Mouse (Mus musculus): Measurements from ENCODE around the gene Calcrl.
"Not testable (repeated sequence)": the region's sequence is repeated elsewhere in the genome, so short reads cannot be mapped to it uniquely, and the experiment has no call there.

The Calcrl gene

DNA sequence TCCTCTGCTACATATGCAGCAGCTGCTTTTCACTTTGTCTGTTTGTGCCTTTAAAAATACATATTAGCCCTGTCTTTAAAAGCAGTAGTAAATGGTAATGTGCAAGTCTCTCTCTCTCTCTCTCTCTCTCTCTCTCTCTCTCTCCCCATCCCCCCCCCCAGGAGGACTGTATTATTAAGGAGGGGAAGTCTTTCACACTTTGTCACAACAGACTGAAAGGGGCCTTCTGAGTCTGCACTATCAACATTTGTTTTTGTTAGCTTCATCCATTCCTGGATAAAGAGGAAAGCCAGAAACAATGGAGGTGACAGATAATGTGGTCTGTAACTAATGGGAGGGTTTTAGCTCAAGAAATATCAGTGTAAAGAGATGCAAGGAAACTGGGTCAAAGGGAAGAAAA lies 36.1 kb downstream of the Calcrl start:
- DNase-seq (ENCODE audit: low read depth, low spot score): no peak

DNA sequence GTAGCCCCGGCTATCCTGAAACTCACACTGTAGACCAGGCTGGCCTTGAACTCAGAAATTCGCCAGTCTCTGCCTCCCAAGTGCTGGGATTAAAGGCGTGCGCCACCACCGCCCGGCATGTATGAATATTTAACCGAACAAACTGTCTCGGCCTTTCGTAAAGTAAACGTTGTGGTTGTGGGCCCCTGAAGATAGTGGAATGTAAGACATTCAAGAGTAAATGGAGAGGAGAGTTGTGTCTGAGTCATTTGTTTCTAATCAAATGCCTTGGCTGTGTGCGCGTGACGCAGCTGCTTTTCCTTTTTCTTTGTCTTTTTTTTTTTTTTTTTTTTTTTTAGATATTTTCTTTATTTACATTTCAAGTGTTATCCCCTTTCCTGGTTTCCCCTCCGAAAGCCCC lies 36.7 kb downstream of the Calcrl start:
- DNase-seq (ENCODE audit: low read depth, low spot score): not testable (repeated sequence)

DNA sequence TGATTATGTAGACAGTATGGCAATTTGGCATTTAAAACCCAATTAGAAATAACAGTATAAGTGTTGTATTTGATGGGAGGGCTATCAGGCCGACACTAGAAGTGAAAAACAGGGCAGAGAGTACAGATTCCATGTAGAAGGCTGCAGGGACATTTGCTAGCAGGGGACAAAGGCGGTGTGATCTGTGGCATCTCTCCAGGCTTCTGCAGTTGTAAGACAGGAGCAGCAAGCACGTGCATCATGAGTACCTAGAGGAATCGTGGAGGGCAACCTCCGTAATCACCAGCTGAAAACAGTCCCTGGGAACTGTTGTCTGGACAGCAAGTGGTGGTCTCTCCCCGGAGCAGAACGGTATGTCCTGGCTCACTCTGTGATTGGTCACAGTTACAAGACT lies 37.2 kb downstream of the Calcrl start:
- DNase-seq (ENCODE audit: low read depth, low spot score): no peak

DNA sequence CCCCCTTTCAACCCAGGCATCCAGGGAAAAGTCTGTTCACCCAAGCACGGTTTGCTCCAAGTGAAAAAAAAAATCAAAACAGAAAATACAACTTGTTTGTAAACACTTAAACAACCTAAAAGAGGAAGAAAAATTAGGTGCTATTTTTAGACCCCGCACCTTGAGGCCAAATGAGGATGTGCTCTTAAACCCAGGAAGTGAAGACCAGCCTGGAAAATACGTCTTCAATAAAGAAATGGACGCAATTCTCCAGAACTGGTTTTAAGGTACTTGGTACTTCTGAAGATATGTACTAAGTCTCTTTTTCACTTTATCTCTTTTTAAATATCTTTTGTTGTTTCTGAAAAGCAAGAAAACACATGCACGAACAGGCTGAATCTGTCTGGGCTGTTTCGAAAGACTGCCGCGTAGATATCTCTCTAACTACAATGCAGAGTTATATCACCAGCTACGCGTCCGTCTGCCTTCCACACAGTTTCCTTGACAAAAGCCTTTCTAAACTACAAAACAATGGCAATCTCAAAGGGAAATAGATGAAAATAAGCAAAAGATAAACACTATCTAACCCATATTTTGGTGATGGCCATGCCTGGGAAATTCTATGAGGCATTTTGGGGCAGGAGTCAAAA lies 37.7 kb downstream of the Calcrl start:
- DNase-seq (ENCODE audit: low read depth, low spot score): no peak

DNA sequence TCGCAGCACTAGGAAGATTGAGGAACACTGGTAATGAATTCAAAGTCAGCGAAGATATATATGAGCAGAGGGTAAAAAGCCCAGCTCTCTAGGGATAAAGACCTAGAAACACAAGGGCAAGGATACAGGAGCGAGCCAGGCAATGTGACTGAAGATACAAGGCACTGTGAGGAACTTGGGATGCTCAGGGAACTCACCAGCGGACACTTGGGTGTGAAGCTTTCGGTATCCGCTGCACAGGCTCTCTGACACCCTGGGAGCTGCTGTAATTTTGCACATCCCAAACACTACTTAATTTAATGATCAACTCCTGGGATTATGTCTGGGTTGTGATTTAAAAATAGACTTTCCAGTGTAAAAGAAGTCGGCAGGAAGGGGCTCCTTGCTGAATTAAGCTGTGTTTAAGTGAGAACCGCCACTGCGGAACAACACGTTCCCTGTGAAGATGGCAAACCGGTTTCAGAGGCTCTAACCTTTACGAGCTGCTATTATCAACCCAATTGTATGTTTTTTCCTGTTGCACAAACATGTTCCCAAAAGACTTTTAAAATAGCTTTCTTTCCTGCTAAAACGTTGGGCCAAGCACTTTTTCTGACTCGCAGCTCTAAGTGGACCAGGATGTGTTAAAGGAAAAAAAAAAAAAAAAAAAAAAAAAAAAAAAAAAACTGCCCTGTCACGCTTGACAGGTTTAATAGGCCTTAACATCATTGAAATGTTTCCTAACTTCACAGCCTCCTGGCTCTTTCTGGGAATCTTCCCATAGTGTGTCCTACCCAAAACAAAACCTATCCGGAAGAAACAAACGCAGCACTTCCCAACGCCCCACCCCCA lies 38.4 kb downstream of the Calcrl start:
- no peak for DNase-seq (ENCODE audit: low read depth, low spot score)

DNA sequence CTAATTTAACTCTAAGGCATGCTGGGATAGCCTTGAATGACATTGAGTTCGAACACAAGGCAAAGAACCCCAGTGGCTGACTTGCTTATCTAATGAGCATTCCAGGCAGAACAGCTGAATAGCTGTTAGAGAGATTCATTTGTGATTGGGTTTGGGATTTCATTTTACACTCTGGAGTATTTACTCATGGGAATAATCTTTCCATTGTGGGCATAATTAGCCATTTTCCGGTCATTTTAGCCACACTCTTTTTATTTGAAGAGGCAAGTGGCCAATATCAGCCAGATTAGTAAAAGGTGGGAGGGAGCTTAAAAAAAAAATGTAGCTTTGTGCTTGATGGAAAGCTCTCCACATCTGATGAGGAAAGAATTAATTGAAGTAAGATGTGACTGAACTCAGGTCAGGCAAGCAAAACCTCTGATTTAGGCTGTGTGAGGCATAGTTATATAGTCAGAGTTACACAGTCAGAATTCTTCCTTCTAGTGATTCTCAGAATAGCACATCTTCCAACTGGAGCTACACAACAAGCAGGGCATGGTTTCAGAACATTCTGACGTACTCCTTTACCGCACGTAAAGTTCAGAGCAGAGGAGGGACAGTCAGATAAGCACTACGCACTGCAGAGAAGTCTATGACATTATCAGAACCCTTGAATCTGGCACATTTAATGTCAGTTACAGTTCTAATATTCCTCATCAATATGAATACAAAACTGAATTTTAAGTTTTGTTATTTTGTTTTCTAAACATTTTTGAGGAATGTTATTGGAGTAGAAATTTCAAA lies 40.1 kb downstream of the Calcrl start:
- DNase-seq (ENCODE audit: low read depth, low spot score): no peak

DNA sequence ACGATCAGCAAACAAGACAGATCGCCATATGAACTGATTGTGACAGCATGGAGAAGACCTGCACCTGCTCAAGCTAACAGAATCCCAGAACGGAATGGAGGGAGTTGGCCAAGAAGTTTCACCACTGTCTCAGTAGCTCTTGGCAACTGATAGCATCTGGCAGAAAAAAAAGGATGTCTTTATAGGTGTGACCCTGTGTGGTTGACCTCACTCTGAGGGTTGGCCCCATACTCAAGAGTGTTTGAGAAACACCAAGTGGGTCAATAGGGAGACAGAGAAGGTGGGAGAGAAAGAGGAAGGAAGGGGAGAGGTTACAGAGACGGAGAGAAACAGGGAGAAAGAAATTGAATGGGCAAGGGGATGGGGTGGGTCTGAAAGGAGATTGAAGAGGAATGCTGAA lies 41.4 kb downstream of the Calcrl start:
- DNase-seq (ENCODE audit: low read depth, low spot score): no peak

DNA sequence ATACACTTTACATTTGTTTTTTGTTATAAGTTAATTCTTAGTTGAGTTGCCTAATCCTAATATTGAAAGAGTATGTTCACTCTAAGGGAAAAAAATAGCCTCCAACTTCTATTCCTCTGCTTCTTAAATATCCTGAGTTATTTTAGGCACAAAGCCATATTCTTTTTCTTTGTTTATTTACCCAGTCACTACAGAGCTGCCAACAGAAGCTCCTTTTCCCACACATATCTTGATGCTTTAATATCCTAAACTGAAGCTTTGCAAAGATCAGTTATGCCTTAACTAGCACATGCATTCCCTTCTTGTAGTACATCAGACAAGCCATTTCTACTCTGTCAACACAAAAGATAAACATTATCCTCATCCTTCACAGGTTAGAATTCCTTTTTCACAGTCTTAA lies 42.7 kb downstream of the Calcrl start:
- DNase-seq (ENCODE audit: low read depth, low spot score): no peak

DNA sequence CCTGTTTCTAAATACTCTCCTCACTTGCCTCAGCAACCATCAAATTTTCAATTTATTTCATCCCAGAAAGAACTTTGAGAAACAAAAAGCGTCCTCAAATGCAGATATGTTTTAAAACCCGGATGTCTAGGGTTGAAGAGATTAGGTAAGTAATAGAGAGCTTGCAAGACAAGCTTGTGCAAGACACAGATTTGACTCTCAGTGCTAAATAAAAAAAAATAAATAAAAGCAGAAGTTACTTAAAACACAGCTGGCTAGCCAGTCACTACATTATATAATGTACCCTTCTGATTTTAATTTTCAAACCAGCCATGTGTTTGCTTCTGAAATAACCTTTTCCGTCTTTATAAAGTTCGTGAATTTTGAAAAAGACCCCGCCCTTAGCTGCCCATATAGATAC lies 43.2 kb downstream of the Calcrl start:
- DNase-seq (ENCODE audit: low read depth, low spot score): no peak

DNA sequence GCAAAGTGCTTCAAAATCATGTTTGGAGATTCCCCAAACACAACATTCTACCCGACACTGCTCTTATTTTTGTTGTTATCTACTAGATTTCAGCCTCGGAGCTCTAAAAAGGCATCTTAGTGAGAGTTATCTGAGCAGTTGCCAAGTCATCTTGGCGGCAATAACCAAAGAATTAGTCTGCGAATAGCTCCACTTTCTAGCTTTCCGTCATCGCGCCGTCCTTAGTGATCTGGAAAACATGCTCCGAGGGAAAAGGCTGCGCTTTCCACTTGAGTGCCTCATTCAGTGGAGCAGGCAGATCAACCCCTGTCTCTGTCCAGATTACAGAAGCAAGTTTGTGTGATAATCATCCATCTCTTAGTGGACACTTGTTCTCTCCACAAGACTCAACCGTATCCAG lies 44.4 kb downstream of the Calcrl start:
- DNase-seq (ENCODE audit: low read depth, low spot score): no peak

DNA sequence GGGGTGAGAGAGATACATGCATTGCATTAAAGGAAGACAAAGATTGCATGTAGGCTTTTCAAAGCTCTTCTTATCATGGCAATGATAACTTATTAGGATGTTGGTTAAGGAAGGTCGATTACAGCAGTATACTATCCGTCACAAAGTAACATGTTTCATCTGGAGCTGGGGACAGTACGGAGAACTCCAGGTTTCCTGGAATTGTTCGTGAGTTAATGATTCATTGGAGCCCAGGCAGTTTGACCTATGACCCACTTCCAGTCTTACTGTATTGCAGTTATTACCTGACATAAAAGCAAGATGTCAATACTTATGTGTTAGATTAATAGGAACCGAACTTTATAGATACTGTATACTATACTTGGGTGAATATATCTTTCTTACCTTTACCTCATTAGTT lies 46.5 kb downstream of the Calcrl start:
- no peak for DNase-seq (ENCODE audit: low read depth, low spot score)

DNA sequence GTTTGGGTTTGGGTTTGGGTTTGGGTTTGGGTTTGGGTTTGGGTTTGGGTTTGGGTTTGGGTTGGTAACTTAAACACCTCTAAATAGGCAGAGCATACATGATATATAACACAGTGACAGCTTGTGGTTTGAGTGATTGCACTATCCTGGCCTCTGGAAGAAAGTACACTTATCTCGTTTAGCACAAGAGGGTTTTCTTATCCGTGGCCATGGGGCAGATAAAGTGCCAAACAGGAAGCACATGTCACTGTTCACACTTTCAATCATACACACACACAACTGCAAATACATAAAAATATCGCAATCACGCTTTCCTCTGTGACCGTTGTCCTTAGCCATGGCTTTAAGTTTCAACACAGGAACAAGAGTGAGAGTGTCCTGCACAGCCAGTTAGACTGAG lies 56.0 kb downstream of the Calcrl start:
- DNase-seq (ENCODE audit: low read depth, low spot score): no peak

DNA sequence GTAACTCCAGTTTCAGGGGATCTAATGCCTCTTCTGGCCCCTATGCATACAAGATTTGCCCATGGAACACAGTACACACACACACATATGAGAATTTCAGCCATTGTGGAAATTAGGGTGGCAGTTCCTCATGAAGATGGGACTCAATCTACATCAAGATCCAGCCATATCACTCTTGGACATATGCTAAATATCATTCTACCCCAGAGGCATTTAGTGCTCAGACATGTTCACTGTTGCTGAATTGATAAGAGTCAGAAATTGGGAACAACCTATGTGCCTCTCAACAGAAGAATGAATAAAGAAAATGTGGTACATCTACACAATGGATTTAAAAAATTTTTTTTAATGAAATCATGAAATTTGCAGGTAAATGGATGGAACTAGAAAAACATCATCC lies 58.5 kb downstream of the Calcrl start:
- no peak for DNase-seq (ENCODE audit: low read depth, low spot score)

DNA sequence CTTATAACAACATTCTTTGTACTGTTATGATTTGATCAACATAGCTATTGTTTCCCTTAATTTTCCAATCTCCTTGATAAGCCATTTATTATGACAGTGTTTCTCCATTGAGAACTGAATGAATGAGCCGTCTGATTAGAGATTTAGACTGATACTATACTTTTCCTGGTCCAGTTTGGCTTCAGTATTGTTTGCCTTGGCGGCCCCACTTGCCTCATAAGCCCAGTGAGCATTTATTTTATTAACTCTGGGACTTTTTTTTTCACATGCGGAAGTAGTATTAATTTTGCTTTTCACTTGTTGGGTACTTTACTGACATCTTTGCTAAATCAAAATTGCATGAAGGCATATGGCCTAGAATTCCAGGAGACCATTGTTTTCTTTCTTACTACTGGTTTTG lies 59.9 kb downstream of the Calcrl start:
- DNase-seq (ENCODE audit: low read depth, low spot score): no peak

DNA sequence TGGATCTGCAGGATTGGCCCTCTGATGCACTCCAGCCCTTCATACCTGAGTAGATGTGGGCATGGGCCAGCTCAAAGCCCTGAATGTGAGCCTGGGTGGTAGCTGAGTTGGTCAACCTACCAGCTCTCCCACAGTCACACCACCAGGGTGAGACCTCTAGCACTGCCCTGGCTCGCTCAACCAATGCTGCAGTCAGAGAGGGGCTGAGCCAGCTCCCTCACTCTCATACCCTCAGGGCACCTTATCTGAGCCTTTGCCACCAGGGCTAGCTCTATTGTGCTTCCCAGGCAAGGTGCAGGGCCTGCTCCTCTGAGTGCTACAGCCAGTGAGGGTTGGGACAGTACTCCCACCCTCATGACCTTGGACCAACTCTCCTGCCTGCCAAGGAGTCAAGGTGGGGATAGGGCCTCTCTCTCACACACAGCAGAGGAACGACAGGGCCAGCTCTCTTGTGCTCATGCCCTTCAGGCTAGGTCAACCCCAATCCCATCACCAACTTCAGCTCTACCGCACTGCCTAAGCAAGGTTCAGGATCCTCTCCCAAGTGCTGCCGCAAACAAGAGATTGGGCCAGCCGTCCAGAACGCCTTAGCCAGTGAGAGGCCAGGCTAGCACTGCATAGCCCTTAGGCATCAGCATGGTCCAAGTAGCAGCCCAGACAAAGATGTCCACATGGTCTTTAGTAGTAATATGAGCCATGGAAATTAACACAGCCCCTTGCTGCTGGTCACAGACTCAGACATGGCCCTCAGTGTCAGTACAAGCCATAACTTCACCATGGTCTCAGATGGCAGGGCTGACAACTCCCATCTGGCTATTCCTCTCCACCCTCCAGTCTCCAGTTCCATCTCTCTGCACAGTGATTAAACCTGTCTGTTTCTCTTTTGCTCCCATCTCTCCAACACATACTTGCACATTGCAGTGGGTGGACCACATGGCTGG lies 62.2 kb downstream of the Calcrl start:
- DNase-seq (ENCODE audit: low read depth, low spot score): no peak

DNA sequence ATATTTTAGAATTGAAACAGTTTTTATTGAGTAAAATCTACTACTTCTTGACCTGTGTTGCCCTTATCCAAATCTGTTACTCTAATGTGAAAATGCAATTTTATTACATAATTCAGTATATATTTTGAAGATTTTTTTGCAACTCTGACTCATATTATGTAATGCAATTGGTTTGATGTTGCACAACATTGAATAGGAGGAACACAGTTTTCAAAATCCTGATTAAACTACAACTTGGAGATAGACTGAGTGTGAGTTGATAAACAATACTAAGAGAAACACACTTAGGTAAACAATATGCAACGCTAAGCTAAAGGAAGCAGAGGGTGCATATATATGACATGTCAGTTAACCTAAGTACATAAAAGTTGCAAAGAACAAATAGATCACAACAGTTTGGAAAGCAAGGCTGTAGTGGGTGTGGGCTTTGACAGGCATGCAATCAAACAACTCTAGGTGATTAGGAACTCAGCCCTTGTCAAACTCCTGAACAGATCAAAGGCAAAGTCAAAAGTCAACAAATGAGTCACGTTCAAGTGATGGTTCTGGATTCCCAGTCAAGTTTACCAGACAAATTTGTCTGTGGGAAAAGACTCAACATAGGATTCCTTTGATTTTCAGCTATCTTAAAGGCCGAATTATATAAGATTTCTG lies 66.4 kb downstream of the Calcrl start:
- no peak for DNase-seq (ENCODE audit: low read depth, low spot score)

DNA sequence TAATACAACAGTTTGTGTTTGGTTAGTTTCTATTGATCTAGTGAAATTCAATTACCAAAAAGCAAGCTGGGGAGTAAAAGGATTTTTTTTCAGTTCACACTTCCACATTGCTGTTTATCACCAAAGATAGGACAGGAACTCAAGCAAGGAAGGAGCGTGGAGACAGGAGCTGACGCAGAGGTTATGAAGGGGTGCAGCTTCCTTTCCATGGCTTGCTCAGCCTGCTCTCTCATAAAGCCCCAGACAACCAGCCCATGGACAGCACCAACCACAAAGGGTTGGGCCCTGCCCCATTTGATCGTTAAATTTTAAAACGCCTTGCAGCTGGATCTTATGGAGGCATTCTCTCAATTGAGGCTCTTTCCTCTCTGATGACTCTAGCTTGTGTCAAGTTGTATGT lies 69.9 kb downstream of the Calcrl start:
- DNase-seq (ENCODE audit: low read depth, low spot score): no peak

DNA sequence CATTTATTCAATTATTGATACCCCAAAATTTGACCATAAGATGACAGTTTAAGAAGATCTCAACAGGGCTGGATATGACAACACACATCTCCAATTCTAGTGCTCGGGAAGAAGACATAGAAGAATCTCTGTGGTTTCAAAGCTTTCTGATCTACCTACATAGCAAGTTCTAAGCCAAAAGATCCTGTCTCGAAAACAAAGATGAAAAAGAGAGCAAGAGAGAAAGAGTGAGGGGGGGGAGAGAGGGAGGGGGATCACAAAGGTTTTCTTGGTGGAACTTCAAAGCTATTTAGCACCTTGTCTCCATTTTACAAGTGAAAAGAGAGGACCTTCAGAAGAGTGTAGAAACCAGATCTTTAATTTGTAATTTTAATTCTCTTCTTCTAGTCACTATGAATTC lies 77.8 kb downstream of the Calcrl start:
- no peak for DNase-seq (ENCODE audit: low read depth, low spot score)

DNA sequence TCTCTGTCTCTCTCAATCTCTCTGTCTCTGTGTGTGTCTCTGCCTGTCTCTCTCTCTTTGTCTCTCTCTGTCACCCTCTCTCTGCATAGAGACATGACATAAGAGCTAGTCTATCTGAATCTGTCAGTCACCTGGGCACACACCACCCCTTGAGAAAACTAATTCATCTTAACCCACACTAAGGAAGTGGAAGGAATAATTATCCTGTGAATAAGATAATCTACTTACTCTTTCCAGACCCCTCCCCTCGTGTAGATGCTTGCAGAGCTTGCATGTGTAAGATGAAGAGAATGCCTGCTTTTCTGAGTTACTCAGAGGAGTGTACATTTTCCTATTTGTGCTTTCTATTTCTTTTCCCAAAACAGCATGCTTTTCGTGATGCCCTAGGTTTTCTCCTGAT lies 81.5 kb downstream of the Calcrl start:
- no peak for DNase-seq (ENCODE audit: low read depth, low spot score)

DNA sequence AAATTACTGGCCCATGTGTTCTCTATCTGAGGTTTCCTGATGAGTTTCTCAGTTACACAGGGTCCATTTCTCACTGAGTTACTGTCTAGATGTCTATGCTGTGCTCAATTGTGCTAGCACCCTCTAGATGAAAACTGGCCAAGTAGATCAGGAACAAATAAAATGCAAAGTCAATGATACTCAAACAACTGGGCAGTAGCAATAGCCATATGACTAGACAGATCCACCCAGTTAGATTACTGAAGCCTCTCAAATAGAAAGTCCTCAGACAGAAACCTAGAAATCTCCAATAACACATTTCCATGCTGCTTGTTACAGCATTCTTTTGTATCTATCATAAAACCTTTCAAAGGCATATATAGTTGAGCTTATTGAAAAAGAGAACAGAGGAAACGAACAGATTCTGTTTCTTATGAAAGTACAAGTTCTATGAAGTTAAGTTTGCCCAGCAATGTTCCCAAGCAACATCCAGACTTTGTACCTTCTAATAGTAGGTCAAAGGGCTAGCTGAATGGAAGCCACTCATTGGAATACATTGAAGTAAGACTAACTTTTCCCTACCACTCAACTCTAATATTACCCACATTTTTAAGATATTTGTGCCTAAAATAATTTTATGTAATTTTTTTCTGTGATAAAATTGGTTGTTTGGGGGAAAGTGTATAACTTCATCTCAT lies 87.3 kb downstream of the Calcrl start:
- no peak for DNase-seq (ENCODE audit: low read depth, low spot score)

DNA sequence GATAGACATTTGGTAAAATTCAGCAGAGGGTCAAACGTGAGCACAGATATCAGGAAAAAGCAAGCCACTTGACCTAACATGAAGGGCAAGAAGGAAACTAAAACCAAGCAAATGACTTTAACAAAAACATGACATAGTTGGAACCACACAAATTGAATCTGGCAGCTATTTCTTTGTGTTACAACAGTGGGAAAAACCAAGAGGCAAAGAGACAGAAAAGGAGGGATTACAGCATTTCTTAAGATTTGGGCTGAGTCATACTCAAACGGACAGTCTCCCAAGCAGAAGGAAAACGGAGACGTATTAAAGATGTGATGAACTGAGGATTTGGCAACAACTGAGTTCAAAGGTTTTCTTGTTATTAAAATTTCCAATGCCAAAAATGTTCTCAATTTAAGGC lies 88.9 kb downstream of the Calcrl start:
- no peak for DNase-seq (ENCODE audit: low read depth, low spot score)

Data from WW6 (cell line).